Mouse (Mus musculus) embryonic stem cell, embryonic (primary cell): ENCODE measurements at regions not wholly inside any gene's neighbourhood (a gene's known extent, or its start where the extent isn't known, plus 50 kb on each side); places are given as distances from the start of the nearest gene placed in this dataset.
"Not testable (repeated sequence)": the region's sequence is repeated elsewhere in the genome, so short reads cannot be mapped to it uniquely, and the experiment has no call there.

Source experiments
- CTCF ChIA-PET, 4 experiments: fragments of 300-600 bp in 2 of 4; fragments of 350-600 bp in 2 of 4; sonication (Branson Sonifier 250); formaldehyde crosslinking; loops; one replicate each; lab custom pipeline; 2022; ENCODE audit warnings: inconsistent platforms in 2 of 4; lab: Charles Lee
- POLR2A ChIA-PET, 4 experiments: fragments of 300-600 bp in 2 of 4; fragments of 350-600 bp in 2 of 4; sonication (Branson Sonifier 250); formaldehyde crosslinking; loops; one replicate each; lab custom pipeline; 2022; ENCODE audit warnings: antibody characterized with exemption in 4 of 4, inconsistent platforms in 1 of 4; lab: Charles Lee

- POLR2A ChIA-PET, result no interaction called here
- CTCF ChIA-PET, result no interaction called here
Observed at GRCm38 (mm10) chr8:4934551-4934950, 155.2 kb upstream of the Shcbp1 start.

- ChIA-PET POLR2A (no interaction called here), CTCF (interaction anchor here in 1 of 4 experiments (0.6 kb wide), 1 partner anchor 25 kb away, joined by 4 read pairs; no protein-coding TSS in a partner anchor)
Observed at GRCm38 (mm10) chr8:4934035-4934434, 154.7 kb upstream of the Shcbp1 start.

GRCm38 (mm10) chr8:4916447-4916846, 137.1 kb upstream of the Shcbp1 start:
- CTCF ChIA-PET, result no interaction called here

GRCm38 (mm10) chr8:4895046-4895445, 115.7 kb upstream of the Shcbp1 start:
- ChIA-PET CTCF (no interaction called here), POLR2A (no interaction called here)

More at GRCm38 (mm10) chr8:4916447-4916846, 137.1 kb upstream of the Shcbp1 start:
- POLR2A ChIA-PET, result no interaction called here

- POLR2A ChIA-PET, result not testable (repeated sequence)
Observed at GRCm38 (mm10) chr8:4868761-4869160, 89.4 kb upstream of the Shcbp1 start.

GRCm38 (mm10) chr8:4839087-4839486, 59.7 kb upstream of the Shcbp1 start:
- ChIA-PET POLR2A (no interaction called here), CTCF (no interaction called here)

More at GRCm38 (mm10) chr8:4868761-4869160, 89.4 kb upstream of the Shcbp1 start:
- CTCF ChIA-PET, result interaction anchor here in 2 of 4 experiments (0.7 to 1.1 kb wide), 3 partner anchors 120 to 512 kb away, joined by 3 to 10 read pairs (median 4); no protein-coding TSS in a partner anchor

- POLR2A ChIA-PET, result no interaction called here
Observed at GRCm38 (mm10) chr8:4838527-4838926, 59.2 kb upstream of the Shcbp1 start.

GRCm38 (mm10) chr8:4837719-4838118, 58.4 kb upstream of the Shcbp1 start:
- POLR2A ChIA-PET, result no interaction called here
- CTCF ChIA-PET, result no interaction called here

More at GRCm38 (mm10) chr8:4838527-4838926, 59.2 kb upstream of the Shcbp1 start:
- CTCF ChIA-PET, result no interaction called here

GRCm38 (mm10) chr8:4836651-4837050, 57.3 kb upstream of the Shcbp1 start:
- POLR2A ChIA-PET, result interaction anchor here in 1 of 4 experiments (0.6 kb wide), 1 partner anchor 1217 kb away, joined by 3 read pairs; no protein-coding TSS in a partner anchor

More at GRCm38 (mm10) chr8:4836651-4837050, 57.3 kb upstream of the Shcbp1 start:
- CTCF ChIA-PET, result no interaction called here
